In the genomic region with DNA sequence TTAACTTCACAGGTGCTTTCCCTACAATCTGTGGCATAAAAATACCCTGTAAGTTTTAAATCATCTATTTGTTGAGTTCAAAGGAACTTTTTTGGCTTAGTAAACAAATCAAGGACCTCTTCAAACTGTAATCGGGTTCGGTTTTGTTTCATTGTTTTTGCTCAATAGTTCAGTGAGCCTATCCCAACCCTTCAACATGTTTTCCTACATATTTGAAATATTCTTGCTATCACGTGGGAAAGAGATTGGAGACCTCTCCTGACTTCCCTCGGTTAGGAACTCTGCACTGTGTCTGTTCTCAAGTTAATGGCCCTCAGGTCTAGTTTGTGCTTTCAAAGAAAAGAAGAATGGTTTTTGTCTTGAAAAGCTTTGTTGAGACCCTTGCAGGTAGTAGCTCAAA, we compare ENCODE assay signal across 19 mouse cellular contexts.
"Had no signal": no experiment of that assay in that cellular context is flagged by ENCODE, and none has a peak within 500 bp of the region (broad histone marks: within the 10 kb centered on the region; RNA-seq: fewer than 3 reads in every experiment).

No protein-coding gene starts in this region.

- H3K4me2 ChIP-seq: liver, embryonic 12.5 days; lung, embryonic 15.5 days; midbrain, embryonic 12.5 days; neural tube, embryonic 13.5 days; neural tube, embryonic 15.5 days had no signal

- H3K4me1 ChIP-seq: liver, embryonic 12.5 days had no signal

- H3K27me3 ChIP-seq: liver, embryonic 12.5 days; lung, embryonic 15.5 days; midbrain, embryonic 12.5 days; neural tube, embryonic 13.5 days; neural tube, embryonic 15.5 days had no signal

- H3K27ac ChIP-seq: liver, embryonic 12.5 days; liver, embryonic 14.5 days; lung, embryonic 15.5 days; midbrain, embryonic 10.5 days; midbrain, embryonic 12.5 days; neural tube, embryonic 13.5 days; neural tube, embryonic 15.5 days had no signal

- ATAC-seq: liver, embryonic 12.5 days; midbrain, embryonic 16.5 days had no signal

- H3K9me3 ChIP-seq: liver, embryonic 12.5 days; lung, embryonic 15.5 days; midbrain, embryonic 10.5 days; midbrain, embryonic 12.5 days; neural tube, embryonic 13.5 days; neural tube, embryonic 15.5 days had no signal

- H3K9ac ChIP-seq: liver, embryonic 12.5 days; liver, embryonic 14.5 days; lung, embryonic 15.5 days; midbrain, embryonic 12.5 days; neural tube, embryonic 13.5 days; neural tube, embryonic 15.5 days had no signal

- H3K36me3 ChIP-seq: liver, embryonic 12.5 days; lung, embryonic 15.5 days; midbrain, embryonic 10.5 days; midbrain, embryonic 12.5 days; neural tube, embryonic 13.5 days; neural tube, embryonic 15.5 days had no signal

- DNase-seq: lung, adult 2 months; midbrain, embryonic 14.5 days; retina, postnatal 1 day; right cerebral cortex, adult 18-20 months; right cerebral cortex, postnatal 25 days; right cerebral cortex, postnatal 4 days; spleen, adult 18-20 months; thymus, adult 18-20 months; thymus, postnatal 14 days; thymus, postnatal 36 days had no signal

- H3K4me3 ChIP-seq: liver, embryonic 12.5 days; lung, embryonic 15.5 days; midbrain, embryonic 10.5 days; midbrain, embryonic 12.5 days; myocyte; neural tube, embryonic 13.5 days; neural tube, embryonic 15.5 days had no signal
